Mouse (Mus musculus) hindbrain, embryonic 14.5 days (tissue): ENCODE measurements around the gene Fam155a. TPM values are rescaled to one million over a fixed set of nuclear protein-coding genes. Genes with fewer than 3 reads are reported as not detected.
"Not testable (repeated sequence)": the region's sequence is repeated elsewhere in the genome, so short reads cannot be mapped to it uniquely, and the experiment has no call there.

ENCODE experiments used
- ATAC-seq: fragments of 200-750 bp; cut with Nextera tagmentation; 2 replicates; pipeline ENCODE4 v1.8.0; 2017; ENCODE audit warnings: moderate number of reproducible peaks, mild to moderate bottlenecking, moderate TSS enrichment, moderate library complexity; ENCODE audit not compliant: low FRiP score
- DNase-seq: peaks from one replicate; pipeline ENCODE4 v3.0.0-alpha.2; 2015; ENCODE audit warnings: low spot score
- H3K27ac ChIP-seq: fragments of 300-500 bp; sonication (generic); 2 replicates; pipeline ENCODE4 v1.5.1; 2014; ENCODE audit warnings: mild to moderate bottlenecking, moderate library complexity
- H3K27me3 ChIP-seq: fragments of 300-500 bp; sonication (generic); 2 replicates; pipeline ENCODE4 v1.6.1; 2014; ENCODE audit warnings: mild to moderate bottlenecking, low read length, mixed read lengths; ENCODE audit not compliant: control insufficient read depth, insufficient read depth
- H3K36me3 ChIP-seq: fragments of 300-500 bp; sonication (generic); replicated peaks from 2 replicates; pipeline ENCODE4 v1.6.1; 2014; ENCODE audit not compliant: control insufficient read depth, insufficient read depth
- H3K4me1 ChIP-seq: fragments of 300-500 bp; sonication (generic); replicated peaks from 2 replicates; pipeline ENCODE4 v1.6.1; 2014; ENCODE audit warnings: antibody characterized with exemption, low read length, mixed read lengths; ENCODE audit not compliant: control insufficient read depth, insufficient read depth
- H3K4me2 ChIP-seq: fragments of 300-500 bp; sonication (generic); replicated peaks from 2 replicates; pipeline ENCODE4 v1.6.1; 2014; ENCODE audit warnings: mild to moderate bottlenecking, moderate library complexity
- H3K4me3 ChIP-seq: fragments of 300-500 bp; sonication (generic); replicated peaks from 2 replicates; pipeline ENCODE4 v1.5.1; 2014; ENCODE audit warnings: mild to moderate bottlenecking, low read length
- H3K9ac ChIP-seq: fragments of 300-500 bp; sonication (generic); 2 replicates; pipeline ENCODE4 v1.6.1; 2014
- H3K9me3 ChIP-seq: fragments of 300-500 bp; sonication (generic); 2 replicates; pipeline ENCODE4 v1.6.1; 2016; ENCODE audit warnings: low read length; ENCODE audit not compliant: control insufficient read depth
- WGBS: fragments of 180-500 bp; shearing (Covaris S2); extraction: QIAGEN DNeasy Blood & Tissue Kit; methylation state at CpG from one replicate; pipeline ENCODE4 v1.1.7; 2014; 5-methylcytosine and 5-hydroxymethylcytosine counted together
- polyA plus RNA-seq: library from polyadenylated mRNA; unstranded; fragments of >200 nt; fragmentation: Nextera tagmentation; extraction: Ambion mirVana; gene quantifications from 2 replicates; pipeline ENCODE4 v1.2.1, GENCODE M21; 2014

Fam155a gene
- polyA plus RNA-seq: 28.7 and 30.6 TPM in 2 replicates

GRCm38 (mm10) chr8:9770999-9771605, at the start of gene Fam155a:
Fam155a (minus strand) TSS chr8:9771161.
- Histone ChIP-seq H3K9me3 (no peaks in the 10 kb centered on the region), H3K9ac (peak within 1 kb of the TSS; percentile 89), H3K27me3 (no peaks in the 10 kb centered on the region), H3K4me3 (peak within 1 kb of the TSS; percentile 84), H3K36me3 (no peaks in the 10 kb centered on the region), H3K4me2 (peak within 1 kb of the TSS; percentile 57), H3K4me1 (peaks cover 10% of the 10 kb centered on the region), H3K27ac (peak within 1 kb of the TSS; percentile 95)
- WGBS: 1% methylated on average over 26 of the region's 29 CpGs
- DNase-seq (no peak), ATAC-seq (peak; percentile 76)

GRCm38 (mm10) chr8:9813273-9813946, 42.4 kb upstream of the Fam155a start:
- H3K27me3 ChIP-seq: no peaks in the 10 kb centered on the region
- no peak overlapping the region for H3K9ac ChIP-seq
- no peak overlapping the region for H3K4me3 ChIP-seq
- 0 out of 2 replicates have a peak, but pooled peaks cover 4% of the 10 kb centered on the region for H3K4me1 ChIP-seq
- ATAC-seq (no peak), DNase-seq (no peak)
- H3K27ac ChIP-seq: no peak overlapping the region
- no peaks in the 10 kb centered on the region for H3K36me3 ChIP-seq
- H3K9me3 ChIP-seq: no peaks in the 10 kb centered on the region
- WGBS: 80% methylated on average over 8 of the region's 8 CpGs
- H3K4me2 ChIP-seq: no peak overlapping the region

- H3K9me3 ChIP-seq: no peaks in the 10 kb centered on the region
- ATAC-seq (no peak), DNase-seq (no peak)
- H3K36me3 ChIP-seq: no peaks in the 10 kb centered on the region
- no peaks in the 10 kb centered on the region for H3K4me1 ChIP-seq
- no peak overlapping the region for H3K27ac ChIP-seq
- H3K4me2 ChIP-seq: no peak overlapping the region
- H3K9ac ChIP-seq: no peak overlapping the region
- 78% methylated on average over 12 of the region's 12 CpGs for WGBS
- H3K4me3 ChIP-seq: no peak overlapping the region
- H3K27me3 ChIP-seq: no peaks in the 10 kb centered on the region
Observed at GRCm38 (mm10) chr8:9810955-9811530, 40.1 kb upstream of the Fam155a start.

- WGBS: 87% methylated on average over 9 of the region's 9 CpGs
- DNase-seq: no peak
- no peaks in the 10 kb centered on the region for H3K9me3 ChIP-seq
- no peaks in the 10 kb centered on the region for H3K27me3 ChIP-seq
- H3K4me1 ChIP-seq: no peaks in the 10 kb centered on the region
- no peak overlapping the region for H3K9ac ChIP-seq
- no peak overlapping the region for H3K4me2 ChIP-seq
- H3K36me3 ChIP-seq: no peaks in the 10 kb centered on the region
- ATAC-seq: no peak
- no peak overlapping the region for H3K4me3 ChIP-seq
- H3K27ac ChIP-seq: no peak overlapping the region
Observed at GRCm38 (mm10) chr8:9808596-9808995, 37.6 kb upstream of the Fam155a start.

- Histone ChIP-seq H3K27ac (no peak overlapping the region), H3K9me3 (no peaks in the 10 kb centered on the region), H3K4me2 (no peak overlapping the region), H3K4me3 (no peak overlapping the region), H3K4me1 (no peaks in the 10 kb centered on the region), H3K36me3 (no peaks in the 10 kb centered on the region), H3K9ac (no peak overlapping the region), H3K27me3 (no peaks in the 10 kb centered on the region)
- 45% methylated on average over 1 of the region's 1 CpGs for WGBS
- ATAC-seq: no peak
- no peak for DNase-seq
Observed at GRCm38 (mm10) chr8:9805676-9806075, 34.7 kb upstream of the Fam155a start.

GRCm38 (mm10) chr8:9800346-9800745, 29.4 kb upstream of the Fam155a start:
- H3K4me1 ChIP-seq, H3K27ac ChIP-seq, H3K9ac ChIP-seq, ATAC-seq, H3K36me3 ChIP-seq, H3K4me2 ChIP-seq, H3K4me3 ChIP-seq, DNase-seq, H3K9me3 ChIP-seq, H3K27me3 ChIP-seq: not testable (repeated sequence)
- WGBS: 89% methylated on average over 7 of the region's 11 CpGs

GRCm38 (mm10) chr8:9799923-9800322, 29.0 kb upstream of the Fam155a start:
- no peak overlapping the region for H3K4me2 ChIP-seq
- no peak for DNase-seq
- no peaks in the 10 kb centered on the region for H3K4me1 ChIP-seq
- no peaks in the 10 kb centered on the region for H3K27me3 ChIP-seq
- no peak overlapping the region for H3K27ac ChIP-seq
- 88% methylated on average over 11 of the region's 11 CpGs for WGBS
- H3K9ac ChIP-seq: no peak overlapping the region
- no peaks in the 10 kb centered on the region for H3K9me3 ChIP-seq
- ATAC-seq: no peak
- H3K4me3 ChIP-seq: no peak overlapping the region
- H3K36me3 ChIP-seq: no peaks in the 10 kb centered on the region

- Histone ChIP-seq H3K9me3 (no peaks in the 10 kb centered on the region), H3K9ac (no peak overlapping the region), H3K27me3 (no peaks in the 10 kb centered on the region), H3K36me3 (no peaks in the 10 kb centered on the region), H3K27ac (no peak overlapping the region), H3K4me3 (no peak overlapping the region), H3K4me2 (no peak overlapping the region), H3K4me1 (no peaks in the 10 kb centered on the region)
- DNase-seq: no peak
- WGBS: 71% methylated on average over 8 of the region's 8 CpGs
- ATAC-seq: no peak
Observed at GRCm38 (mm10) chr8:9797514-9797913, 26.6 kb upstream of the Fam155a start.

GRCm38 (mm10) chr8:9795724-9796123, 24.8 kb upstream of the Fam155a start:
- Histone ChIP-seq H3K27me3 (no peaks in the 10 kb centered on the region), H3K9me3 (no peaks in the 10 kb centered on the region), H3K4me3 (no peak overlapping the region), H3K36me3 (no peaks in the 10 kb centered on the region), H3K4me2 (no peak overlapping the region), H3K9ac (no peak overlapping the region), H3K27ac (no peak overlapping the region), H3K4me1 (no peaks in the 10 kb centered on the region)
- ATAC-seq (no peak), DNase-seq (no peak)
- WGBS: 90% methylated on average over 6 of the region's 6 CpGs
